Mouse (Mus musculus) forelimb bud, embryonic 11.5 days (tissue): ENCODE measurements around the gene Ccdc8.
A peak's percentile ranks its signal among the peaks of the same experiment; 100 is the strongest.

ENCODE experiments used
- DNase-seq: peaks from one replicate; pipeline ENCODE4 v3.0.0-alpha.2; 2012; ENCODE audit warnings: low read depth, low spot score

The Ccdc8 gene

DNA sequence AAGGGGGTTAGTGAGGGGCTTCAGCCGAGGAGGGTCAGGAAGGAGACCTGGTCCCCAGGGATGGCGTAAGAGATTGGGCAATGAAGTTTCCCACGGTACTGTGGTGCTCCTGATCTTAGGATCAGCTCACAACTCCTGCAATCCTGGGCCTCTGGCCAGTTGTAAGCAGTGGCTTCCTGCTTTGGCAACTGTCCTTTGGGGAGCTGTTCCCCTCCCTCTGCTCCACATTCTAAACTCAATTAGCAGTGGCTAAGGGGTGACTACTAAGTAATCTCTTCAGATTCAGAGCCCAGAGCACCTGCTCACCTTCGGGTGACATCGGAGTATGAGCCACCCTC, 17.5 kb downstream of the Ccdc8 start:
- DNase-seq: no peak

- DNase-seq: no peak
Measured at GRCm38 (mm10) chr7:17011909-17012590, 19.5 kb downstream of the Ccdc8 start.

GRCm38 (mm10) chr7:17015381-17015780, 22.9 kb downstream of the Ccdc8 start:
- no peak for DNase-seq

- no peak for DNase-seq
Measured at GRCm38 (mm10) chr7:17017036-17017435, 24.5 kb downstream of the Ccdc8 start.

GRCm38 (mm10) chr7:17017921-17018320, 25.4 kb downstream of the Ccdc8 start:
- no peak for DNase-seq

- DNase-seq: no peak
Measured at GRCm38 (mm10) chr7:17019426-17020166, 27.1 kb downstream of the Ccdc8 start.

DNA sequence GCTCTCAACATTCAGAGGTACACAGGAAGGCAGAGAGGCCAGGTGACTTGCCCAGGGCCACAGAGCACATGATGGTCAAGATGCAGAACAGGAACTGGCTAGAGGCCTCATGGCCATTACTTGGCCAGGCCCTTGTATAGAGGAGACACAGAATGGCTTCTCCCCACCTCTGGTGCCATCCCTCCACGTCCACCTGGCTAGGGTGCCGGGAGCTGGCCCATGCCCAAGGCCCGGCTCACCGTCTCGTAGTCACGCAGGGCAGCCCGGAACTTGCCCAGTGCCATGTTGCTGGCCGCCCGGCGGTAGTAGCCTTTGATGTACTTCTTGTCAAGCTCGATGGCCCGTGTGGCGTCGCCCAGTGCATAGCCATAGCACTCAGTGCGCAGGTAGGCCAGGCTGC, 29.7 kb downstream of the Ccdc8 start:
- DNase-seq: no peak

DNA sequence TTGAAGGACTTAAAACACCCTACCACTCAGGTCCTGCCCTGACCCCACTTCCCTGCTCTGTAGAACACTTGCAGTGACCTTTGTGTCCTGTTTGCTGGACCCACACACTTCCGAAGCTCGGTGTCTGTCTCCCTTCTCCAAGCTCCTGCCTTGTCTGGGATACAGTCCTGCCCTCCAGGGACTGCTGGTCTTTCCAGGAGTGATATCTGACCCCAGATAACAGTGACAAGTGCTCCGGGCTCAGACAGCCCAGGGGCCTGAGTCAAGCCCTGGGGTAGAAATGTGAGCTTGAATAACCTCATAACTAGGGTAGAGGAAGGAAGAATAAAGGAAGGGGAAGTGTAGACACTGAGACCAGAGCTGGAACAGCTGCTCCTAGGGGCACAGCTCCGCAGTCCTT, 31.2 kb downstream of the Ccdc8 start:
- no peak for DNase-seq

GRCm38 (mm10) chr7:17024141-17024540, 31.6 kb downstream of the Ccdc8 start:
- DNase-seq: no peak

- DNase-seq: peak; percentile 32
Measured at GRCm38 (mm10) chr7:17024814-17025504, 32.5 kb downstream of the Ccdc8 start.

- no peak for DNase-seq
Measured at GRCm38 (mm10) chr7:17025505-17025894, 33.0 kb downstream of the Ccdc8 start.

GRCm38 (mm10) chr7:17025896-17026622, 33.6 kb downstream of the Ccdc8 start:
- no peak for DNase-seq

- DNase-seq: peak; percentile 70
Measured at GRCm38 (mm10) chr7:17026710-17027587, 34.4 kb downstream of the Ccdc8 start.

DNA sequence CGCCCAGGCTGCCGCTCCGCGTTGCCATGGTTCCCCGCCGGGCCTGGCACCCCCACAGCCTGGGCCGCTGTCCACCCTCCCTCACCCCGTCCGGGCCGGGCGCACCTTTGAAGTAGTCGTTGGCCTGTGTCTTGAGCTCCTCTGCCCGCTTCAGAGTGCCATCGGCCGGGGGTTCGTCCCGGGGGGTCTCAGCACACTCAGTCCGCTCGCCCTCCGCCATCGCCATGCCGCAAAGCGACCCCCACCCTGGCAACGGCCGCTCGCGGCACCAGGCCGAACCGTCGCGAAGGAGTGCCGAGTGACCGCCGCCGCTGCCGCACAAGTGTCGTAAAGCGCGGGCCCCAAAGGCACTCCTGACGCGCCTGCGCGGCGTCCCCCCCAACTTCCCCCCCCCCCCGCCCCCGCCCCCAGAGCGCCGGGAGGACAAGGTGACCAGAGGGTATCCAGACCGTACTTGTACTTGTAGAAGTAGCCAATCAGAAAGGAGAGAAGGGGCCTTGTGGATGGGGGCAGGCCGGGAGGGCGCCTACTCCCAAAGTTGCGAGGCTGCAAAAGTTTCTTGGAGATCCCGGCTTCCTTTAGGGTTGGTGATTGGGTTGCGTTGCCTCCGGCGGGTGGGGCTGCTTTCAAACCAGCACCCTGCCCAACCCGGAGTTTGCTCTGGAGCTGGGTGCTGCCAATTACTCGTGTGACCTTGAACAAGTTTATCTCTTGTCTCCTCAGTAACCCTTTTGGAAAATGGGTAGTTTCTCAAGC, 35.3 kb downstream of the Ccdc8 start, which contains the start of gene Ppp5c:
Ppp5c (minus strand) TSS at position 337 of the 756 bp plus-strand sequence.
- peak; percentile 85 for DNase-seq

GRCm38 (mm10) chr7:17028923-17029322, 36.4 kb downstream of the Ccdc8 start:
- DNase-seq: no peak

DNA sequence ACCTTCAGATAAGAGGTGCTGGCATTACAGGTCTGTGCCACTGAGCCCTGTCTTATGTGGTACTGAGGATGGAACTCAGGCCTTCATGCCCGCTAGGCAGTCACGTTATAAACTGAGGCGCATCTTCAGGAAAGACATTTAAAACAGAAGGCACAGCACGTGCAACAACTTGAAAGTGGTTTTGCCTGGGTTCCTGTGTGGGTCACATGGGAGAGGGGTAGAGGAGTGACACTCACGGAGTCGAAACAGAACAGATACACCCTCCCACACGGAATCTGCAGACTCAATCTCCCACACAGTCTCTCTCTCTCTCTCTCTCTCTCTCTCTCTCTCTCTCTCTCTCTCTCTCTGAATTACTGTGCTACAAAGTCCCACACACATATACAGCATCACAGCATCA, 37.7 kb downstream of the Ccdc8 start:
- DNase-seq: no peak

- DNase-seq: no peak
Measured at GRCm38 (mm10) chr7:17038018-17038695, 45.6 kb downstream of the Ccdc8 start.

GRCm38 (mm10) chr7:17039373-17039772, 46.9 kb downstream of the Ccdc8 start:
- DNase-seq: no peak

DNA sequence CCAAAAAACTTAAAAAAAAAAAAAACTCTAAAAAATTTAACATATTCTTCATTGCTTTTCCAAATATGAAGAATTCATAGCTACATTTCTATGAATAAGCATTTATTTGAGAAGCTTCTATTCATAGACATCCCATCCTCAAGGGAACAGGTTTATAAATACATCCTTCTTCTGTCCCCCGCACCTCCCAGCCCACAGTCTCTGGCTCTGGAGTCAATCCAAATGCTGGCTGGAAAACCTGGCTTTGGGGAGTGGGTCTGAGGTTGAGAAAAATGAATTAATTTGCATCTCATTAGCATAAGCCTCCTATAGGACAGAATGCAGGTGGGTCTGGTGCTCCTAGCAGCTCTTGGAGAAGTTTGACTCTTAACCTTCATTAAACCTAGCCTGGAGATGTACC, 53.2 kb downstream of the Ccdc8 start:
- no peak for DNase-seq
